ENCODE assay signal across 9 mouse cellular contexts in genomic region chr12:33344970-33345772, GRCm38 (mm10). TPM values are rescaled to one million over a fixed set of nuclear protein-coding genes. Genes with fewer than 3 reads are reported as not detected.
DNase-seq lines count a peak whose midpoint lies in the region; ATAC-seq lines count a peak whose summit lies in the region.
"Had no signal": no experiment of that assay in that cellular context is flagged by ENCODE, and none has a peak within 500 bp of the region (broad histone marks: within the 10 kb centered on the region; RNA-seq: fewer than 3 reads in every experiment).

No protein-coding gene starts in this region.

- no peak overlapping the region for H3K4me3 ChIP-seq in hindbrain, embryonic 12.5 days

- peak overlapping the region; percentile 54; the same call in 1 of the 2 replicates for H3K9ac ChIP-seq in hindbrain, embryonic 12.5 days

- peak; percentile 38; the same call in 1 of the 2 replicates for ATAC-seq in hindbrain, embryonic 12.5 days (ENCODE audit: low FRiP score)
- no peak for ATAC-seq in megakaryocyte-erythroid progenitor cell, adult 5-6 weeks (replicated peaks; ENCODE audit: low FRiP score, low TSS enrichment, poor library complexity, severe bottlenecking)

- peaks cover 19% of the 10 kb centered on the region for H3K27me3 ChIP-seq in hindbrain, embryonic 12.5 days

- 4% methylated on average over 25 of the region's 25 CpGs for WGBS in hindbrain, embryonic 12.5 days

- 0 out of 2 replicates have a peak, but pooled peaks cover 6% of the 10 kb centered on the region for H3K36me3 ChIP-seq in hindbrain, embryonic 12.5 days

- H3K9me3 ChIP-seq in hindbrain, embryonic 12.5 days (replicated peaks): no peaks in the 10 kb centered on the region

- DNase-seq in retina, embryonic 14.5 days (ENCODE audit: low spot score): peak; percentile 27
- DNase-seq in retina, postnatal 1 day: no peak
- peak; percentile 54 for DNase-seq in mesoderm, embryonic 11.5 days (ENCODE audit: low read depth, low spot score)
- no peak for DNase-seq in Muller cell, postnatal 12 days (ENCODE audit: inconsistent ontology term)
- no peak for DNase-seq in natural killer cell, adult 2 months (ENCODE audit: low spot score in 2 of 2)
- DNase-seq in gastrocnemius, postnatal 36 days: no peak

- H3K4me1 ChIP-seq in hindbrain, embryonic 12.5 days: peaks cover 39% of the 10 kb centered on the region

- H3K4me2 ChIP-seq in hindbrain, embryonic 12.5 days (replicated peaks): peak overlapping the region; percentile 51

- H3K27ac ChIP-seq in hindbrain, embryonic 12.5 days: 0 out of 2 replicates have a peak overlapping the region, but pooled peaks have one; percentile 2

- intact Hi-C loops in gastrocnemius, postnatal 36 days (cut with DNase I): no loop called here

RNA-seq across cellular contexts. Expression of gene Efcab10, which starts 49.5 kb away (rescaled TPM):
- polyA plus RNA-seq in hindbrain, embryonic 12.5 days (2016; fragmentation: Nextera tagmentation; extraction: Ambion mirVana): 3.0 and 3.5 TPM in 2 replicates
- not detected in 2 replicates for total RNA-seq in megakaryocyte-erythroid progenitor cell, adult 5-6 weeks (2014; fragmentation: Nextera tagmentation)
- not detected in 2 replicates for total RNA-seq in megakaryocyte-erythroid progenitor cell, adult 5-6 weeks (2017)
- total RNA-seq in gastrocnemius, postnatal 36 days (2021): not detected
- total RNA-seq: adrenal gland, postnatal 4 days had no signal

Comparison
In these comparisons a context has a peak if more than half of its experiments do, and no peak if none do; other contexts are left out.
1. DNase-seq: peak in retina, embryonic 14.5 days (single experiment) and mesoderm, embryonic 11.5 days (single experiment); none in retina, postnatal 1 day (single experiment), Muller cell, postnatal 12 days (single experiment), natural killer cell, adult 2 months (0 of 2) and gastrocnemius, postnatal 36 days (0 of 2).